Mouse (Mus musculus): ENCODE measurements around the gene Catsperz.

DNA sequence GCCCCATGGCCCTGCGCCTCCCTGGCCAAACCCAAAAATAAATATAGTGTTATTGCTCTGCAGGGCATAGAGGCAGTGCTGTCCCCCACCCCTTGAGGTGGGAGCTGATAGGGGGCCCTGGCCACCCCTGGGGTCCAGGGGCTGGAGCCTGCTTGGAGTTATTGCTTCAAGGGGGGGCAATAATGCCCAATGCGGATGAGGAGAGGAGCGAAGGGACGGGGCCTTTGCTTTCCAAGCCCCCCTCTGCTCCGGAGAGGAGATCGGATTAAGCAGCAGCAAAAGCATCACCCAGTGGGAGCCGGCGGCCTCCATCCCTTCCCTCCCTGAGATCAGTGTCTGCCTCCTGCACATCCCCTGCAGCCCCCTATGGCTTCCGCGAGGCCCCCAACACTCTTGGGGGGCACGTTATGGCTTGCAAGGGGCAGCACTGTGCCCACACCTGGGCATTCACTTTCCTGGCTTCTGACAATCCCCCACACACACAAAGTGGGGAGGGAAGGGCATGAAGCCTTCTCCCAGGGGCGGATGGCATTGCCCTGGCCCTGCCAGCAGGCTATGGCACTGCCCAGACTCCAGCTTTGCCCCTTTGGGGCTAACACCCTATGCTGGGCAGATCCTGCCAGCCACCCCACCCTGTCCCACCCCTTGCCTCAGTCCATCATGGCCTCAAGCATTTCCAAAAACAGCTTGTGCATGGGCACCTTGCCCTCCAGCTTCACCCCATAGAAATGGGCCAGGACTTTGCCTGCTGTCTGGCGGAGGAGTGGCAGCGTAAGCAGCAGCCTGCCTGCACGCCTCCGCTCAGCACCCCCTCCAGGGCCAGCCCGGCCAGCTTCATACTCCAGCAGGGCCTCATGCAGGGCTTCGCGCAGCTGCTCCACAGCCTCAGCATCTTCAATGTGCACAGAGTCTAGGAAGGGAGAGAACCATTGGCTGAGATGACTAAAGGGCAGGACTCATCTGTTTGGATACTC lies 13.8 kb downstream of the Catsperz start:
- TF ChIP-seq ZC3H11A (IDR thresholded peaks at IDR 0.05; ENCODE audit: borderline replicate concordance, low read depth, low read length), result no peak
- no peak for TF ChIP-seq HCFC1 (IDR thresholded peaks at IDR 0.05; ENCODE audit: borderline replicate concordance, insufficient read depth, low read length)

All from ES-E14 (cell line).